Mouse (Mus musculus): Measurements from ENCODE around the gene Kremen1. TPM values are rescaled to one million over a fixed set of nuclear protein-coding genes. Genes with fewer than 3 reads are reported as not detected.

The Kremen1 gene
- total RNA-seq, 2 experiments from 2014 or later: 0.38 to 1.1 TPM

GRCm38 (mm10) chr11:5239706-5240690 lies 21.4 kb downstream of the Kremen1 start:
- ATAC-seq (replicated peaks; ENCODE audit: low FRiP score, poor library complexity, severe bottlenecking): no peak

GRCm38 (mm10) chr11:5219910-5220447 lies 41.4 kb downstream of the Kremen1 start:
- no peak for ATAC-seq (replicated peaks; ENCODE audit: low FRiP score, poor library complexity, severe bottlenecking)

GRCm38 (mm10) chr11:5219371-5219770 lies 42.0 kb downstream of the Kremen1 start:
- ATAC-seq (replicated peaks; ENCODE audit: low FRiP score, poor library complexity, severe bottlenecking): no peak

- ATAC-seq (replicated peaks; ENCODE audit: low FRiP score, poor library complexity, severe bottlenecking): no peak
Measured at GRCm38 (mm10) chr11:5215401-5216187, 45.8 kb downstream of the Kremen1 start.

- no peak for ATAC-seq (replicated peaks; ENCODE audit: low FRiP score, poor library complexity, severe bottlenecking)
Measured at GRCm38 (mm10) chr11:5214483-5215040, 46.8 kb downstream of the Kremen1 start.

GRCm38 (mm10) chr11:5203054-5203453 lies 58.3 kb downstream of the Kremen1 start:
- no peak for ATAC-seq (replicated peaks; ENCODE audit: low FRiP score, poor library complexity, severe bottlenecking)

GRCm38 (mm10) chr11:5201799-5202680 lies 59.3 kb downstream of the Kremen1 start:
- no peak for ATAC-seq (replicated peaks; ENCODE audit: low FRiP score, poor library complexity, severe bottlenecking)

- ATAC-seq (replicated peaks; ENCODE audit: low FRiP score, poor library complexity, severe bottlenecking): no peak
Measured at GRCm38 (mm10) chr11:5199879-5200278, 61.5 kb downstream of the Kremen1 start.

- ATAC-seq (replicated peaks; ENCODE audit: low FRiP score, poor library complexity, severe bottlenecking): no peak
Measured at GRCm38 (mm10) chr11:5197068-5197467, 64.3 kb downstream of the Kremen1 start.

- no peak for ATAC-seq (replicated peaks; ENCODE audit: low FRiP score, poor library complexity, severe bottlenecking)
Measured at GRCm38 (mm10) chr11:5196583-5196982, 64.8 kb downstream of the Kremen1 start.

- no peak for ATAC-seq (replicated peaks; ENCODE audit: low FRiP score, poor library complexity, severe bottlenecking)
Measured at GRCm38 (mm10) chr11:5193576-5193881, 67.8 kb downstream of the Kremen1 start.

GRCm38 (mm10) chr11:5192840-5193575 lies 68.3 kb downstream of the Kremen1 start:
- no peak for ATAC-seq (replicated peaks; ENCODE audit: low FRiP score, poor library complexity, severe bottlenecking)

GRCm38 (mm10) chr11:5192084-5192516 lies 69.3 kb downstream of the Kremen1 start:
- ATAC-seq (replicated peaks; ENCODE audit: low FRiP score, poor library complexity, severe bottlenecking): no peak

- no peak for ATAC-seq (replicated peaks; ENCODE audit: low FRiP score, poor library complexity, severe bottlenecking)
Measured at GRCm38 (mm10) chr11:5189239-5189933, 72.0 kb downstream of the Kremen1 start.

GRCm38 (mm10) chr11:5188170-5188569 lies 73.2 kb downstream of the Kremen1 start:
- ATAC-seq (replicated peaks; ENCODE audit: low FRiP score, poor library complexity, severe bottlenecking): no peak

- ATAC-seq (replicated peaks; ENCODE audit: low FRiP score, poor library complexity, severe bottlenecking): no peak
Measured at GRCm38 (mm10) chr11:5184832-5185231, 76.5 kb downstream of the Kremen1 start.

- ATAC-seq (replicated peaks; ENCODE audit: low FRiP score, poor library complexity, severe bottlenecking): no peak
Measured at GRCm38 (mm10) chr11:5184250-5184649, 77.1 kb downstream of the Kremen1 start.

GRCm38 (mm10) chr11:5182870-5183269 lies 78.5 kb downstream of the Kremen1 start:
- ATAC-seq (replicated peaks; ENCODE audit: low FRiP score, poor library complexity, severe bottlenecking): no peak
